Mouse (Mus musculus) heart, adult 2 months (tissue): Measurements from ENCODE around the gene Ntng2. TPM values are rescaled to one million over a fixed set of nuclear protein-coding genes. Genes with fewer than 3 reads are reported as not detected.

Experiments
- DNase-seq, 2 experiments: peaks; one replicate each; pipeline ENCODE4 v3.0.0; 2021
- H3K27ac ChIP-seq: fragments of 200-600 bp; 2 replicates; pipeline ENCODE4 v1.8.1; 2022
- H3K27me3 ChIP-seq: fragments of 200-500 bp; 2 replicates; pipeline ENCODE4 v1.6.1; 2012; ENCODE audit warnings: mild to moderate bottlenecking, low read length, inconsistent platforms, mixed read lengths; ENCODE audit not compliant: control insufficient read depth, insufficient read depth
- H3K36me3 ChIP-seq: fragments of 200-500 bp; 2 replicates; pipeline ENCODE4 v1.6.1; 2012; ENCODE audit warnings: low read length, inconsistent platforms; ENCODE audit not compliant: control insufficient read depth, insufficient read depth
- H3K4me1 ChIP-seq: fragments of 200-500 bp; 2 replicates; pipeline ENCODE4 v1.6.1; 2011; ENCODE audit warnings: low read length; ENCODE audit not compliant: control insufficient read depth, insufficient read depth
- H3K4me3 ChIP-seq: fragments of 200-600 bp; 2 replicates; pipeline ENCODE4 v1.8.1; 2022
- H3K79me2 ChIP-seq: fragments of 200-500 bp; replicated peaks from 2 replicates; pipeline ENCODE4 v1.6.1; 2012; ENCODE audit warnings: mild to moderate bottlenecking, inconsistent platforms, low read length, moderate library complexity, mixed read lengths; ENCODE audit not compliant: control insufficient read depth, insufficient read depth
- H3K9ac ChIP-seq: fragments of 200-500 bp; 2 replicates; pipeline ENCODE4 v1.6.1; 2012; ENCODE audit warnings: low read depth, mild to moderate bottlenecking, control low read depth, inconsistent platforms, low read length, mixed read lengths
- CTCF ChIP-seq: fragments of 200-600 bp; IDR thresholded peaks from 2 replicates; pipeline ENCODE4 v1.8.1; 2022; ENCODE audit warnings: antibody characterized with exemption, mild to moderate bottlenecking, moderate library complexity
- EP300 ChIP-seq: fragments of 200-500 bp; IDR thresholded peaks from 2 replicates; pipeline ENCODE4 v1.6.1; 2011; ENCODE audit warnings: low read depth, low read length, control low read depth; ENCODE audit not compliant: insufficient read depth
- POLR2A ChIP-seq: fragments of 200-500 bp; IDR thresholded peaks from 2 replicates; pipeline ENCODE4 v1.6.1; 2011; ENCODE audit warnings: mild to moderate bottlenecking, low read depth, low read length, control low read depth; ENCODE audit not compliant: insufficient read depth
- WGBS: fragments of 180-500 bp; shearing (Covaris S2); methylation state at CpG from one replicate; pipeline ENCODE4 v1.1.7; 2018; 5-methylcytosine and 5-hydroxymethylcytosine counted together
- intact Hi-C: fragments of 180-260 bp; cut with DNase I; formaldehyde crosslinking; loops from one replicate; pipeline ENCODE4 v1.15.1; 2025
- polyA plus RNA-seq: library from polyadenylated mRNA; depleted of rRNA; stranded (reverse); fragments of >200 nt; gene quantifications from 2 replicates; pipeline ENCODE4 v1.2.3, GENCODE M21; 2012
- total RNA-seq, 2 experiments: library from RNA; stranded (reverse); gene quantifications; 2 replicates each; pipeline ENCODE4 v1.2.3; 2021

Ntng2 gene
- total and polyA plus RNA-seq, 3 experiments = 7.0 to 17.1 (median 7.9) TPM

- Histone ChIP-seq H3K27me3 (0 out of 2 replicates have a peak, but pooled peaks cover 1% of the 10 kb centered on the region), H3K79me2 (no peaks in the 10 kb centered on the region), H3K4me1 (no peaks in the 10 kb centered on the region), H3K27ac (no peak overlapping the region), H3K36me3 (no peaks in the 10 kb centered on the region), H3K9ac (no peak overlapping the region), H3K4me3 (no peak overlapping the region)
- intact Hi-C loops = no loop called here
- 68% methylated on average over 7 of the region's 7 CpGs for WGBS
- no peak for TF ChIP-seq CTCF
- no peak for DNase-seq
Observed at GRCm38 (mm10) chr2:29246891-29247290, 5.9 kb downstream of the Ntng2 start.

GRCm38 (mm10) chr2:29246275-29246674 lies 6.5 kb downstream of the Ntng2 start:
- Histone ChIP-seq H3K27ac (no peak overlapping the region), H3K27me3 (0 out of 2 replicates have a peak, but pooled peaks cover 1% of the 10 kb centered on the region), H3K9ac (no peak overlapping the region), H3K4me1 (no peaks in the 10 kb centered on the region), H3K4me3 (no peak overlapping the region), H3K79me2 (no peaks in the 10 kb centered on the region), H3K36me3 (no peaks in the 10 kb centered on the region)
- TF ChIP-seq EP300 (no peak), CTCF (no peak), POLR2A (no peak)
- 71% methylated on average over 3 of the region's 3 CpGs for WGBS
- DNase-seq = no peak
- intact Hi-C loops = no loop called here

DNA sequence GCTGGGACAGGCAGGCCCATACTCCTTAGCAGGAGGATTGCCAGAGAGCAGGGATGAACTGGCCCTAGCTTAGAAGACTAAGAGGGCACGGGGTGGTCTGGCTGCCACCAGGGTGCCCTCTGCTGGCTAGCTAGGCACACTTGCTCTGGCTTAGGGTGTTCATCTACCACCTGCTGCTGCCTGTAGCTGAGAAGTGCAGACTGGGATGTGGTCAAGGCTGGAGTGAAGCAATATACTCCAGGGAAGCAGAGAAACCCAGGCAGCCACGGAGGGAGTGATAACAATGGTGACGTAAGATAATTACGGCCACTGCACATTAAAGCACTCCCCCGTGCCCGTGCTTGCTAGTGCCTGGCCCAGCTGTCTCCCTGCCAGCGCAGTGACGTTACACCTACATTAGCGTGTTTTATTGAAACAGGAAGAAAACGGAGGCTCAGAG lies 7.4 kb downstream of the Ntng2 start:
- no peak overlapping the region for H3K4me3 ChIP-seq
- H3K4me1 ChIP-seq = no peaks in the 10 kb centered on the region
- peak in 1 of 2 experiments; percentile 41 for DNase-seq
- no peaks in the 10 kb centered on the region for H3K79me2 ChIP-seq
- no peak for TF ChIP-seq EP300
- peak; percentile 59 for TF ChIP-seq CTCF
- no peak for TF ChIP-seq POLR2A
- intact Hi-C loops = no loop called here
- H3K9ac ChIP-seq = no peak overlapping the region
- WGBS = 45% methylated on average over 10 of the region's 10 CpGs
- H3K27ac ChIP-seq = no peak overlapping the region
- 0 out of 2 replicates have a peak, but pooled peaks cover 1% of the 10 kb centered on the region for H3K27me3 ChIP-seq
- no peaks in the 10 kb centered on the region for H3K36me3 ChIP-seq

GRCm38 (mm10) chr2:29239329-29239728 lies 13.5 kb downstream of the Ntng2 start:
- Histone ChIP-seq H3K4me3 (no peak overlapping the region), H3K79me2 (no peaks in the 10 kb centered on the region), H3K4me1 (peaks cover 4% of the 10 kb centered on the region), H3K36me3 (no peaks in the 10 kb centered on the region), H3K27me3 (no peaks in the 10 kb centered on the region), H3K27ac (no peak overlapping the region), H3K9ac (no peak overlapping the region)
- 43% methylated on average over 17 of the region's 17 CpGs for WGBS
- intact Hi-C loops = no loop called here
- no peak for DNase-seq
- no peak for TF ChIP-seq POLR2A
- TF ChIP-seq CTCF = no peak
- TF ChIP-seq EP300 = no peak

- no peak overlapping the region for H3K27ac ChIP-seq
- H3K4me3 ChIP-seq = no peak overlapping the region
- peak; percentile 68 to 77 for DNase-seq
- peaks cover 4% of the 10 kb centered on the region for H3K4me1 ChIP-seq
- peak; percentile 50; the same call in 1 of the 2 replicates for TF ChIP-seq EP300
- TF ChIP-seq POLR2A = no peak
- peak; percentile 86 for TF ChIP-seq CTCF
- intact Hi-C loops = loop anchor here (1.0 kb wide), 2 partner anchors 21 to 37 kb away; no protein-coding TSS in a partner anchor
- 22% methylated on average over 4 of the region's 4 CpGs for WGBS
- H3K36me3 ChIP-seq = no peaks in the 10 kb centered on the region
- no peaks in the 10 kb centered on the region for H3K27me3 ChIP-seq
- no peaks in the 10 kb centered on the region for H3K79me2 ChIP-seq
- H3K9ac ChIP-seq = no peak overlapping the region
Observed at GRCm38 (mm10) chr2:29237623-29238022, 15.2 kb downstream of the Ntng2 start.

DNA sequence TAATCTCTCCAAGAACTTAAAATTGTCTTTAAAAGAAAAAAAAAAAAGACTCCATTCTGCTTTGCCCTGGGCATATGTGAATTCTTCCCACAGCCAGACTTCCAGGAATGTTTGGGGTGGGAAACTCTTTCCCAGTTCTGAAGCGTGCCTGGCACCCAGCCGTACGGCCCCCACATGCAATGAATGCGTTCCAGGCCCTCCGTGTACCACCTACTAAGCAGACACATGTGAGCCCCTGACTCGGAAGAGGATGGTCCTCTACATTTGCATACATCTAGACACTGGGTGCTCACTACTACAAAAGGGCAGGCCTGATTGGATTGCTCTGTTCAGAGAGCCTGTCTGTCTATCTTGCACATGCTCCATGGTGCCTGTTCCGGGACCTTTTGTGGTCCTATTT lies 17.0 kb downstream of the Ntng2 start:
- no peak for DNase-seq
- Histone ChIP-seq H3K4me3 (no peak overlapping the region), H3K27me3 (no peaks in the 10 kb centered on the region), H3K4me1 (peaks cover 4% of the 10 kb centered on the region), H3K79me2 (no peaks in the 10 kb centered on the region), H3K9ac (no peak overlapping the region), H3K36me3 (no peaks in the 10 kb centered on the region), H3K27ac (no peak overlapping the region)
- TF ChIP-seq POLR2A = no peak
- TF ChIP-seq EP300 = no peak
- 87% methylated on average over 7 of the region's 7 CpGs for WGBS
- intact Hi-C loops = no loop called here
